Mouse (Mus musculus) neutrophil, adult 5-6 weeks (primary cell): ENCODE measurements around the gene Abcg8. TPM values are rescaled to one million over a fixed set of nuclear protein-coding genes. Genes with fewer than 3 reads are reported as not detected.

Experiments used
- ATAC-seq: fragments of 151-379, 151-347 bp; 2 replicates; pipeline ENCODE4 v1.8.0; 2017; ENCODE audit warnings: mild to moderate bottlenecking, moderate TSS enrichment; ENCODE audit not compliant: insufficient number of reproducible peaks, poor library complexity, low FRiP score, severe bottlenecking; ENCODE audit errors: extremely low read depth
- total RNA-seq: library from RNA; stranded (forward); fragments of 200-1000 nt; gene quantifications from 2 replicates; pipeline ENCODE4 v1.2.3, GENCODE M21; 2017

The Abcg8 gene
- total RNA-seq, 1 experiment from 2014 or later, result not detected

GRCm38 (mm10) chr17:84738073-84738797, 62.1 kb downstream of the Abcg8 start:
- no peak for ATAC-seq

DNA sequence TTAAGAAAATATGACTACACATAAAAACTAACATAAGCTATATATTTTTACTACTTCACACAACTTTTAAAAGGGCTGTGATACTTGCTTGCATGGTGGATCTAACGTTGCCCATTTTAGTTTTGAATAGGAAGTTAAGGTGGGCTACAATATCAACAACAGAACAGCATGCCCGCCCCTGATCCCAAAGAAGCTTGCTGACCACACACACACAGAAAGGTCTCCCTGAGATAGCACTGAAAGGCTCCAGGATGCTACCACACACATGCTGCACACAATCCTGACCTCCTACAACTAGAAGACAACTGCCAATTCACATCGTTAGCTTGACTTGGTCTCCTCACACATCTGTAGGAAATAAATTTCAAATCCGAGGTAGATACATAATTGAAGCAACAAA, 68.2 kb downstream of the Abcg8 start:
- ATAC-seq, result no peak

DNA sequence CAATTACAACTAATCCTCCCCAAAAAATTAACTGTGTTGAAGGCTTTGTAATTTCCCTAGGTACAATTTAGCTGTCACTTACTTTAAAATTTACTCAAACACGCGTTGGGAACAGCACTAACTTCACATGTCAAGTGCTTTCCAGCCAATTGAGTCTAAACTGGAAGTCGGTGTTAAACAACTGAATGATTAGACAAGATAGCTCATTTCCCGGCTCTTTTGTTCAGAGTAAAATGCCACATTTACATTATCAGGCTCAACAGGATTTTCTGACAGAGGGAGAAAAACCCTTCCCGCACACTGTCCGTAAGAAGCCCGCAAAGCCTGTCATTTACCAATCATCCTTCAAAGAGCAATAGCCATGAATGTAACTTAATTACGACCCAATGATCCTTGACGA, 68.9 kb downstream of the Abcg8 start:
- no peak for ATAC-seq

GRCm38 (mm10) chr17:84747212-84747611, 71.1 kb downstream of the Abcg8 start:
- ATAC-seq, result no peak

DNA sequence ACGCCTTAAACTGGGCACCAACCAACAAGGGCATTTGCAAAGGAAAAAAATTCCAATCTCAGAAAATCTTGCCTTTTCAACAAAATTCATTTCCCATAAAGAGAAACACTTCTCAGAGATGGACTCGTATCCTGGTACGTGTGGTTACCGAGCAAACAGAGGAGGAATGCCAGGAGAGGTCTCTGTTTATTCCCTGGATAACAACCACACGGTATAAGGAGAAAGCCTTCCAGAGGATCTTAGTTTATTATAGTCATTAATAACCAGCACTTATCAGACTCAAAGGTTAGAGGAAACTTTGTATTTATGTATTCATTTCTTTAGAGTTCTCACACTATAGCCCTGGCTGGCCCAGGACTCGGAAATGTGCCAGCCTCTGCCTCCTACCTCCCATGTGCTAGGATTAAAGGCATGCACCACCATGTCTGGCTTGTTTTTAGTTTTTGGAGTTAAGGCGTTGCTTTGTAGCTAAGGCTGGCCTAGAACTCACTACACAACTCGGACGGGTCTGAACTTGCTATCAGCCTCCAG, 72.1 kb downstream of the Abcg8 start:
- no peak for ATAC-seq

GRCm38 (mm10) chr17:84749297-84749696, 73.2 kb downstream of the Abcg8 start:
- no peak for ATAC-seq

Other genes starting within 250 kb of the Abcg8 start
- gene Thada, start 210.1 kb upstream of the Abcg8 start, total RNA-seq, result 43.6 and 48.0 TPM in 2 replicates
- gene Plekhh2, start 164.4 kb upstream of the Abcg8 start, total RNA-seq, result not detected in 2 replicates
- gene Dync2li1, start 49.8 kb upstream of the Abcg8 start, total RNA-seq, result 3.6 and 4.2 TPM in 2 replicates
- not detected in 2 replicates for gene Abcg5, start 6.7 kb downstream of the Abcg8 start, total RNA-seq
- 40.3 and 41.6 TPM in 2 replicates for gene Lrpprc, start 114.5 kb downstream of the Abcg8 start, total RNA-seq